Mouse (Mus musculus) splenic B cell, adult 2 months (primary cell): ENCODE data around the gene Vps52.
A peak's percentile ranks its signal among the peaks of the same experiment; 100 is the strongest.

Experiments
- DNase-seq: peaks from one replicate; pipeline ENCODE4 v3.0.0-alpha.2; 2011; ENCODE audit warnings: low read depth, low spot score
- H3K27me3 ChIP-seq: 2 replicates; pipeline ENCODE4 v1.6.1; 2012; ENCODE audit warnings: mild to moderate bottlenecking, low read length, moderate library complexity, mixed read lengths; ENCODE audit not compliant: control insufficient read depth, poor library complexity, insufficient read depth, severe bottlenecking
- H3K36me3 ChIP-seq: 2 replicates; pipeline ENCODE4 v1.6.1; 2012; ENCODE audit warnings: mild to moderate bottlenecking, low read length, moderate library complexity, mixed read lengths; ENCODE audit not compliant: control insufficient read depth, poor library complexity, insufficient read depth, severe bottlenecking

The Vps52 gene

GRCm38 (mm10) chr17:33930280-33931158, 25.1 kb upstream of the Vps52 start:
- Histone ChIP-seq H3K27me3 (no peaks in the 10 kb centered on the region), H3K36me3 (peaks cover 15% of the 10 kb centered on the region)
- peak; percentile 69 for DNase-seq

- peak; percentile 43 for DNase-seq
- Histone ChIP-seq H3K27me3 (no peaks in the 10 kb centered on the region), H3K36me3 (peaks cover 16% of the 10 kb centered on the region)
Observed at GRCm38 (mm10) chr17:33931159-33931866, 24.3 kb upstream of the Vps52 start.

- H3K27me3 ChIP-seq: no peaks in the 10 kb centered on the region
- peaks cover 13% of the 10 kb centered on the region for H3K36me3 ChIP-seq
- DNase-seq: no peak
Observed at GRCm38 (mm10) chr17:33931947-33932346, 23.7 kb upstream of the Vps52 start.

- no peak for DNase-seq
- peaks cover 16% of the 10 kb centered on the region for H3K36me3 ChIP-seq
- H3K27me3 ChIP-seq: no peaks in the 10 kb centered on the region
Observed at GRCm38 (mm10) chr17:33932448-33932847, 23.2 kb upstream of the Vps52 start.

- no peak for DNase-seq
- Histone ChIP-seq H3K27me3 (no peaks in the 10 kb centered on the region), H3K36me3 (peaks cover 15% of the 10 kb centered on the region)
Observed at GRCm38 (mm10) chr17:33932970-33933369, 22.6 kb upstream of the Vps52 start.

- H3K27me3 ChIP-seq: no peaks in the 10 kb centered on the region
Observed at GRCm38 (mm10) chr17:33935422-33936055, 20.1 kb upstream of the Vps52 start.

GRCm38 (mm10) chr17:33936993-33937392, 18.6 kb upstream of the Vps52 start:
- H3K27me3 ChIP-seq: no peaks in the 10 kb centered on the region
- no peak for DNase-seq
- peaks cover 12% of the 10 kb centered on the region for H3K36me3 ChIP-seq

More at GRCm38 (mm10) chr17:33935422-33936055, 20.1 kb upstream of the Vps52 start:
- peaks cover 12% of the 10 kb centered on the region for H3K36me3 ChIP-seq
- no peak for DNase-seq

GRCm38 (mm10) chr17:33938783-33939182, 16.8 kb upstream of the Vps52 start:
- H3K27me3 ChIP-seq: no peaks in the 10 kb centered on the region
- DNase-seq: no peak
- peaks cover 14% of the 10 kb centered on the region for H3K36me3 ChIP-seq

GRCm38 (mm10) chr17:33940206-33940805, 15.3 kb upstream of the Vps52 start, which contains the start of the genes Pfdn6 and Wdr46:
Gene Pfdn6 (minus strand): TSS chr17:33940343.
Gene Wdr46 (plus strand): TSS chr17:33940660.
- peak; percentile 90 for DNase-seq
- Histone ChIP-seq H3K27me3 (no peaks in the 10 kb centered on the region), H3K36me3 (peaks cover 13% of the 10 kb centered on the region)

- Histone ChIP-seq H3K36me3 (peaks cover 8% of the 10 kb centered on the region), H3K27me3 (no peaks in the 10 kb centered on the region)
- DNase-seq: no peak
Observed at GRCm38 (mm10) chr17:33940981-33941380, 14.6 kb upstream of the Vps52 start.

- no peak for DNase-seq
- Histone ChIP-seq H3K36me3 (peaks cover 7% of the 10 kb centered on the region), H3K27me3 (no peaks in the 10 kb centered on the region)
Observed at GRCm38 (mm10) chr17:33941381-33941780, 14.2 kb upstream of the Vps52 start.

- DNase-seq: no peak
- Histone ChIP-seq H3K27me3 (no peaks in the 10 kb centered on the region), H3K36me3 (peaks cover 2% of the 10 kb centered on the region)
Observed at GRCm38 (mm10) chr17:33943454-33943853, 12.2 kb upstream of the Vps52 start.

- H3K36me3 ChIP-seq: peaks cover 6% of the 10 kb centered on the region
- H3K27me3 ChIP-seq: no peaks in the 10 kb centered on the region
- DNase-seq: no peak
Observed at GRCm38 (mm10) chr17:33947430-33948089, 8.1 kb upstream of the Vps52 start.
